Mouse (Mus musculus) R1 (cell line): Measurements from ENCODE around the gene Optn.

Experiments
- DNase-seq: peaks from one replicate; pipeline ENCODE4 v3.0.0-alpha.2; 2018; ENCODE audit warnings: low read depth, low spot score

Gene Optn

GRCm38 (mm10) chr2:5061133-5061708, 2.6 kb downstream of the Optn start:
- no peak for DNase-seq

- no peak for DNase-seq
Observed at GRCm38 (mm10) chr2:5059997-5060396, 3.9 kb downstream of the Optn start.

- no peak for DNase-seq
Observed at GRCm38 (mm10) chr2:5058436-5058835, 5.4 kb downstream of the Optn start.

GRCm38 (mm10) chr2:5050562-5050961, 13.3 kb downstream of the Optn start:
- no peak for DNase-seq

- DNase-seq: no peak
Observed at GRCm38 (mm10) chr2:5047016-5047415, 16.8 kb downstream of the Optn start.

GRCm38 (mm10) chr2:5045269-5045965, 18.4 kb downstream of the Optn start:
- peak; percentile 45 for DNase-seq

GRCm38 (mm10) chr2:5044321-5044720, 19.5 kb downstream of the Optn start:
- peak; percentile 48 for DNase-seq

- DNase-seq: no peak
Observed at GRCm38 (mm10) chr2:5043476-5043761, 20.4 kb downstream of the Optn start.

GRCm38 (mm10) chr2:5042616-5043475, 21.0 kb downstream of the Optn start:
- DNase-seq: no peak

- no peak for DNase-seq
Observed at GRCm38 (mm10) chr2:5041854-5042253, 22.0 kb downstream of the Optn start.

- no peak for DNase-seq
Observed at GRCm38 (mm10) chr2:5040281-5041161, 23.3 kb downstream of the Optn start.

- no peak for DNase-seq
Observed at GRCm38 (mm10) chr2:5039350-5040170, 24.3 kb downstream of the Optn start.

GRCm38 (mm10) chr2:5038320-5038719, 25.5 kb downstream of the Optn start:
- DNase-seq: no peak

- peak; percentile 46 for DNase-seq
Observed at GRCm38 (mm10) chr2:5037390-5037789, 26.5 kb downstream of the Optn start.

- no peak for DNase-seq
Observed at GRCm38 (mm10) chr2:5036411-5037076, 27.3 kb downstream of the Optn start.

GRCm38 (mm10) chr2:5035241-5035640, 28.6 kb downstream of the Optn start:
- no peak for DNase-seq

- no peak for DNase-seq
Observed at GRCm38 (mm10) chr2:5034801-5035200, 29.1 kb downstream of the Optn start.

GRCm38 (mm10) chr2:5033546-5034420, 30.1 kb downstream of the Optn start:
- no peak for DNase-seq

- no peak for DNase-seq
Observed at GRCm38 (mm10) chr2:5032665-5033064, 31.2 kb downstream of the Optn start.
